Mouse (Mus musculus): Measurements from ENCODE around the gene Prkg1. TPM values are rescaled to one million over a fixed set of nuclear protein-coding genes. Genes with fewer than 3 reads are reported as not detected.
"Not testable (repeated sequence)": the region's sequence is repeated elsewhere in the genome, so short reads cannot be mapped to it uniquely, and the experiment has no call there.

The Prkg1 gene
- polyA plus RNA-seq, 1 experiment from 2014 or later: 0.76 TPM

- ATAC-seq (ENCODE audit: insufficient read depth); H3K4me1 ChIP-seq (replicated peaks); H3K27ac ChIP-seq (replicated peaks); H3K9ac ChIP-seq; H3K36me3 ChIP-seq (replicated peaks); H3K9me3 ChIP-seq (replicated peaks): not testable (repeated sequence)
- H3K27me3 ChIP-seq: peaks cover 26% of the 10 kb centered on the region
- peak overlapping the region; percentile 59 for H3K4me2 ChIP-seq
- H3K4me3 ChIP-seq (replicated peaks): peak overlapping the region; percentile 29
- 1% methylated on average over 43 of the region's 44 CpGs for WGBS (ENCODE audit: insufficient replicate concordance)
These were observed 1225.4 kb downstream of the Prkg1 start for GRCm38 (mm10) chr19:30539365-30539941.

GRCm38 (mm10) chr19:30516771-30517170, 1248.1 kb downstream of the Prkg1 start:
- Histone ChIP-seq H3K36me3 (replicated peaks) (no peaks in the 10 kb centered on the region), H3K27me3 (no peaks in the 10 kb centered on the region), H3K4me2 (no peak overlapping the region), H3K9ac (no peak overlapping the region), H3K4me1 (replicated peaks) (no peaks in the 10 kb centered on the region), H3K4me3 (replicated peaks) (no peak overlapping the region), H3K27ac (replicated peaks) (no peak overlapping the region), H3K9me3 (replicated peaks) (no peaks in the 10 kb centered on the region)
- no peak for ATAC-seq (ENCODE audit: insufficient read depth)
- WGBS (ENCODE audit: insufficient replicate concordance): 48% methylated on average over 6 of the region's 6 CpGs

Other genes starting within 250 kb of the Prkg1 start
- gene A1cf, start 103.7 kb upstream of the Prkg1 start, polyA plus RNA-seq (2015; fragmentation: Nextera tagmentation; extraction: Ambion mirVana): 8.1 and 10.0 TPM in 2 replicates

All from liver, embryonic 15.5 days (tissue).